Mouse (Mus musculus) liver, embryonic 14.5 days (tissue): ENCODE data around the gene Poc1a.

Experiments used
- CTCF ChIP-seq: IDR thresholded peaks from 2 replicates; pipeline ENCODE4 v1.5.1; 2016; ENCODE audit warnings: antibody characterized with exemption, low read depth, control low read depth
- EP300 ChIP-seq: IDR thresholded peaks from 2 replicates; pipeline ENCODE4 v1.6.1; 2016; ENCODE audit warnings: antibody characterized with exemption, low read depth

- TF ChIP-seq EP300 (no peak), CTCF (no peak)
Observed at GRCm38 (mm10) chr9:106251066-106251465, 29.8 kb upstream of the Poc1a start.
